Mouse (Mus musculus): ENCODE results near the gene Tmprss15. TPM values are rescaled to one million over a fixed set of nuclear protein-coding genes. Genes with fewer than 3 reads are reported as not detected.

Gene Tmprss15
- polyA plus RNA-seq, 1 experiment = not detected

DNA sequence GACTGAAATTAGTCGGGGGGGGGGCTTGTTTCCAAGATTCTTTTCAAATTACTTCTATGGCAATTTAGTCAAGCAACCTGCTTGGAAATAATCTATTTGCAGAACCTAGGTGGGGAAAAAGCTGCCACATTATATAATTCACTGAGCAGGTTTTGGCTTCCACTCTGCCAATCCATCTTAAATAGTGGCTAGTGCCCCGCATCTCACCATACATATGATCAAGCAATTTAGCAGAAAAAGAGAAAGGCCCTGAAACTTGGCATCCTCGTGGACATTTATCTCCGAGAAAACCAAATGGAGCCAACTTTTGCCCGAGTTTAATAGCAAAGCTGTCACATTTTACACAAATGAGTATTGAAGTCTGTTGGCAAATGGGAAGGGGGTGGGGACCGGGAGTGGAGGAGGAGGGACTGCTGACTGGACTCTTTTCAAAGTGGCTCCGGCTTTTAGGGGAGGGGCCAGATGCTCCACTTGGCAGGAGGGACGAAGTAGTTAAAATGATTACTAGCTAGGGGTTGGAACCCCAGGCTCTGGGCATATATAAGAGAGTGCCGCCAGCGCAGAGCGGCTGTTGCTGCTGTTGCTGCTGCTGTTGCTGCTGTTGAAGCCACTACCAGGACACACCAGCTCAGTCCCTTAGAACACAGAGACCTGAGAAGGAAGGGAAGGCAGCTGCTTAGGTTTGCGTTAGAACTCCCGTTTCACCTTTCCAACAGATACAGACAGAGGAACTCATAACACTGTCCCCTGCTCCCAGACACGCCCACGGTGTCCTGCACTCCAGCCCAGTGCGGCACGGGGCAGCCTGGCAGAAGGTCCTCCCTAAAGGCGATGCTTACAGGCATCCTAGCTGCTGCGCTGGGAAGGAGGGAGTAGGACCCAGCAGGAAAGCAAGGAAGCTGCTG lies 160.3 kb downstream of the Tmprss15 start, which contains the start of gene Chodl:
TSS of gene Chodl (plus strand) at position 567 of the 905 bp plus-strand sequence.
- TF ChIP-seq POLR2A (IDR thresholded peaks at IDR 0.05; ENCODE audit: borderline replicate concordance, low read depth, low read length) (no peak), CTCF (IDR thresholded peaks at IDR 0.05; ENCODE audit: low read depth, low read length) (no peak)
- H3K27ac ChIP-seq (ENCODE audit: insufficient read depth, low read depth, low read length) = no peak within 1 kb of the TSS
- no peak within 1 kb of the TSS for H3K4me3 ChIP-seq (ENCODE audit: insufficient read depth, low read length)
- H3K4me1 ChIP-seq (ENCODE audit: control insufficient read depth, insufficient read depth, low read length) = no peaks in the 10 kb centered on the region

- H3K4me3 ChIP-seq (ENCODE audit: insufficient read depth, low read length) = no peak overlapping the region
- no peaks in the 10 kb centered on the region for H3K4me1 ChIP-seq (ENCODE audit: control insufficient read depth, insufficient read depth, low read length)
- H3K27ac ChIP-seq (ENCODE audit: insufficient read depth, low read depth, low read length) = no peak overlapping the region
- no peak for TF ChIP-seq POLR2A (IDR thresholded peaks at IDR 0.05; ENCODE audit: borderline replicate concordance, low read depth, low read length)
Observed at GRCm38 (mm10) chr16:78922644-78923043, 168.3 kb downstream of the Tmprss15 start.

Other genes with a start within 250 kb of the Tmprss15 start
- gene Chodl, start 160.1 kb downstream of the Tmprss15 start, polyA plus RNA-seq (2012; ENCODE audit: insufficient read depth, insufficient read length, missing spikeins) = 0.32 TPM in 1 of 2 replicates, not detected in the other